Mouse (Mus musculus): ENCODE data around the gene Cdk14.

The Cdk14 gene

GRCm38 (mm10) chr5:5419992-5420455 lies at the start of gene Cdk14:
Gene Cdk14, minus strand, starts transcription at chr5:5420312.
- DNase-seq (ENCODE audit: low spot score) = no peak

GRCm38 (mm10) chr5:5465256-5465655 lies 45.1 kb upstream of the Cdk14 start:
- DNase-seq (ENCODE audit: low spot score) = no peak

GRCm38 (mm10) chr5:5431746-5432438 lies 11.8 kb upstream of the Cdk14 start:
- DNase-seq (ENCODE audit: low spot score) = no peak

GRCm38 (mm10) chr5:5423723-5424171 lies 3.6 kb upstream of the Cdk14 start:
- no peak for DNase-seq (ENCODE audit: low spot score)

- DNase-seq (ENCODE audit: low spot score) = no peak
Observed at GRCm38 (mm10) chr5:5423081-5423480, 3.0 kb upstream of the Cdk14 start.

GRCm38 (mm10) chr5:5421439-5421838 lies 1.3 kb upstream of the Cdk14 start:
- DNase-seq (ENCODE audit: low spot score) = no peak

- DNase-seq (ENCODE audit: low spot score) = no peak
Observed at GRCm38 (mm10) chr5:5419253-5419652, 859 bp downstream of the Cdk14 start.

- DNase-seq (ENCODE audit: low spot score) = no peak
Observed at GRCm38 (mm10) chr5:5414835-5415234, 5.3 kb downstream of the Cdk14 start.

GRCm38 (mm10) chr5:5411886-5412285 lies 8.2 kb downstream of the Cdk14 start:
- no peak for DNase-seq (ENCODE audit: low spot score)

GRCm38 (mm10) chr5:5401986-5402385 lies 18.1 kb downstream of the Cdk14 start:
- DNase-seq (ENCODE audit: low spot score) = no peak

- DNase-seq (ENCODE audit: low spot score) = no peak
Observed at GRCm38 (mm10) chr5:5392786-5393185, 27.3 kb downstream of the Cdk14 start.

GRCm38 (mm10) chr5:5380731-5381718 lies 39.1 kb downstream of the Cdk14 start:
- DNase-seq (ENCODE audit: low spot score) = no peak

- DNase-seq (ENCODE audit: low spot score) = peak; percentile 55
Observed at GRCm38 (mm10) chr5:5379870-5380730, 40.0 kb downstream of the Cdk14 start.

- no peak for DNase-seq (ENCODE audit: low spot score)
Observed at GRCm38 (mm10) chr5:5379501-5379869, 40.6 kb downstream of the Cdk14 start.

- DNase-seq (ENCODE audit: low spot score) = no peak
Observed at GRCm38 (mm10) chr5:5374393-5374792, 45.7 kb downstream of the Cdk14 start.

GRCm38 (mm10) chr5:5373541-5373940 lies 46.6 kb downstream of the Cdk14 start:
- DNase-seq (ENCODE audit: low spot score) = no peak

GRCm38 (mm10) chr5:5372936-5373335 lies 47.2 kb downstream of the Cdk14 start:
- DNase-seq (ENCODE audit: low spot score) = no peak

GRCm38 (mm10) chr5:5372354-5372753 lies 47.8 kb downstream of the Cdk14 start:
- DNase-seq (ENCODE audit: low spot score) = no peak

- DNase-seq (ENCODE audit: low spot score) = no peak
Observed at GRCm38 (mm10) chr5:5370322-5371082, 49.6 kb downstream of the Cdk14 start.

- no peak for DNase-seq (ENCODE audit: low spot score)
Observed at GRCm38 (mm10) chr5:5368389-5369164, 51.5 kb downstream of the Cdk14 start.
